Mouse (Mus musculus) embryonic stem cell, embryonic (primary cell): Measurements from ENCODE around the gene 1500011B03Rik.

Experiments
- CTCF ChIA-PET, 4 experiments: fragments of 300-600 bp in 2 of 4; fragments of 350-600 bp in 2 of 4; sonication (Branson Sonifier 250); formaldehyde crosslinking; loops; one replicate each; lab custom pipeline; 2022; ENCODE audit warnings: inconsistent platforms in 2 of 4; lab: Charles Lee
- POLR2A ChIA-PET, 4 experiments: fragments of 300-600 bp in 2 of 4; fragments of 350-600 bp in 2 of 4; sonication (Branson Sonifier 250); formaldehyde crosslinking; loops; one replicate each; lab custom pipeline; 2022; ENCODE audit warnings: antibody characterized with exemption in 4 of 4, inconsistent platforms in 1 of 4; lab: Charles Lee

The 1500011B03Rik gene

GRCm38 (mm10) chr5:114803231-114803630 lies 20.0 kb downstream of the 1500011B03Rik start:
- POLR2A ChIA-PET = interaction anchor here in 2 of 4 experiments (0.7 to 6.1 kb wide), 11 partner anchors 9 to 104 kb away, joined by 3 to 48 read pairs (median 4); partner anchors contain the start of genes Ankrd13a (in 1 of the 2) and Git2 (in 1 of the 2)
- CTCF ChIA-PET = no interaction called here

DNA sequence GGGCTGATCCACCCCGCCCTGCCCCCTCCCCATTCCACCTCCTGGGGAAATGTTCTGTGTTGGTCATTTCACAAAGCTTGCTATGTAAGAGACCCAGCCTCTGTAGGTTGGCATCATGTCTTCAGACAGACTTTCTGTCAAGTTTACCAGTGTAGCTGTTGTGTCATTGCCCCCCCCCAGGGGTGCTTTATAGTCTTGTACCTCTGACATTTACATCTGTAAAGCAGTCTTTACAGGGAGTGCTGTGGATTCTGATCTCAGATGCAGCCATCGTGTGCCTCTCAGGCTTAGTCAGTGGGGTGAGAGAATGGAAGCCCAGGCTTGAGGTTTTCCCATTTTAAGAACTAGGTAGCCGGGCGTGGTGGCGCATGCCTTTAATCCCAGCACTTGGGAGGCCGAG lies 21.4 kb downstream of the 1500011B03Rik start:
- ChIA-PET POLR2A (interaction anchor here (0.6 to 6.1 kb wide), 32 partner anchors 9 to 210 kb away, joined by 3 to 48 read pairs (median 5); partner anchors contain the start of genes Git2 (in 3 of the 4) and Ankrd13a (in 2 of the 4)), CTCF (interaction anchor here in 2 of 4 experiments (0.6 to 1.8 kb wide), 8 partner anchors 16 to 493 kb away, joined by 3 to 10 read pairs (median 6); partner anchors contain the start of gene Oasl2 (in 1 of the 2))

GRCm38 (mm10) chr5:114801049-114801448 lies 22.2 kb downstream of the 1500011B03Rik start:
- ChIA-PET CTCF (interaction anchor here in 2 of 4 experiments (0.6 to 1.8 kb wide), 5 partner anchors 25 to 664 kb away, joined by 3 to 4 read pairs (median 3); no protein-coding TSS in a partner anchor), POLR2A (interaction anchor here (0.5 to 6.1 kb wide), 40 partner anchors 8 to 500 kb away, joined by 3 to 48 read pairs (median 5); partner anchors contain the start of genes Git2 (in 3 of the 4), Ankrd13a (in 2 of the 4), 2210016L21Rik (in 1 of the 4) and Dynll1 (in 1 of the 4))

DNA sequence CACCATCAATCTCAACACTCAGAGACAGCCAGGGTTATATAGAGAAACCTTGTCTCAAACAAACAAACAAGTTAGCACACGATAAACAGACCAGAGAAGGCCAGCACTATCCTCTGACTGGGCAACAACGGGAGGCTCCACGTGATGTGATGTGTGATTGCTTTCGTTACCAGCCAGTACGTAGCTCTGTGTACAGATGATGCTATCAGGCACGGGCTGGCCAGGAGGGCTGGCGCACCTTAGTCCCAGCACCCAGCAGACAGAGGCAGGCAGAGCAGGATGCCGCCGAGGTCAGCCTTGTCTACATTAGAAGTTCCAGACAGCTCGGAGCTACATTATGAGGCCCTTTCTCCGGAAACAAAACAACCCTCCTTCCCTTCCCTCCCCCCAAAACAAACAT lies 23.4 kb downstream of the 1500011B03Rik start:
- ChIA-PET CTCF (interaction anchor here in 2 of 4 experiments (0.5 to 1.8 kb wide), 2 partner anchors 26 to 581 kb away, joined by 4 read pairs; no protein-coding TSS in a partner anchor), POLR2A (interaction anchor here in 2 of 4 experiments (1.0 to 6.1 kb wide), 14 partner anchors 7 to 98 kb away, joined by 3 to 48 read pairs (median 7); partner anchors contain the start of genes Ankrd13a (in 2 of the 2) and Git2 (in 2 of the 2))

DNA sequence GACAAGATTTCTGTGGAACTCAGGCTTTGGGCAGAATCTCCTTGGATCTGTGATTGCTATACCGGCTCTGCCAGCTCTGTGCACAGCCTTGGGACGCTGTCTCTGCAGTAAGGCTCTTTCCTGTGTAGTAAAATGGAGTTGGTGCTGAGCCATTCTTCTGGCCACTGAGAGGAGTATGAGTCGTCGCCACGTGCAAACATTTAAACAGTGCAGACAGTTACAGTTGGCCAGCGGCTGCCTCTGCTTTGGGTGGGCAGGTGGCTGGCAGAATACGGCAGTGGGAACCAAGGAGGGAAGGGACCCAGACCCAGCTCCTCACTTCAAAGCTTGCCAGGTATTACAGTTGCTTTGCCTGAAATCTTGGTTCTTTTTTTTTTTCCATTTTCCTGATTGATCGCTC lies 26.0 kb downstream of the 1500011B03Rik start:
- ChIA-PET POLR2A (interaction anchor here in 3 of 4 experiments (0.6 to 6.1 kb wide), 19 partner anchors 7 to 597 kb away, joined by 3 to 39 read pairs (median 4); partner anchors contain the start of genes Git2 (in 2 of the 3) and Ankrd13a (in 1 of the 3)), CTCF (interaction anchor here in 1 of 4 experiments (0.7 to 0.9 kb wide), 2 partner anchors 94 to 1132 kb away, joined by 3 read pairs; no protein-coding TSS in a partner anchor)

DNA sequence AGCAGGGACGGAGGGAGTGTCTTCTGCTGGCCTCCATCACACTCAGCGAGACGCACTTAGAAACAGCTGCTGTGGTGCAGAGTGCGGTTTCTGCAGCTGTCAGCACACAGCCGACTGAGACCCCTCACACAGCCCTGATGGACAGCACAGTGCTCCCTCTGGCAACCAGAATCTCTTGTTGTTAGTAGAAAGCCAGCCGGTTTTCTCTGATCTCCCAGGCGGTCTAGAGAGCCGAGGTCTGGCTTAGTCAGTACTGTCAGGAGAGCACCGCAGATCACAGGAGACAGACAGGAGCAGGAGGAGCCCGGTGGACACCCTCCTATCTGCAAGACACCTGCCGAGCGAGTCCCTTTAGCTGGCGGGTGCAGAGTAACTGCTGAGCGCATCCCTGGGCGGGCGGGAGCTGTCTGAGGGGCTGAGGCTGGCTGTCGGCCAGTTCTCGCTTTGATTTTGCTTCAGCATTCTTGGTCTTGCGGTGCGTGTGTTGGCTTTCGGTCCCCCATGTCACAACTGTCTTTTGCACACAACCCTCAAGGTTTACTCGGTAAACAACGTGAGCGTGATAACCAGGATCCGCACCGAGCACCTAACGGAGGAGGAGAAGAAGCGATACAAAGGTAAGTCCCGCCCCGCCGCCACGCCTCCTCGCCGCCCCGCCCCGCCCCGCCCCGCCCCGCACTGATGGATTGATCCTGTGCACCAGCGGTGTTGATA lies 26.8 kb downstream of the 1500011B03Rik start:
- ChIA-PET POLR2A (interaction anchor here in 3 of 4 experiments (0.6 to 6.1 kb wide), 20 partner anchors 8 to 154 kb away, joined by 3 to 39 read pairs (median 4); partner anchors contain the start of genes Ankrd13a (in 2 of the 3) and Git2 (in 2 of the 3)), CTCF (interaction anchor here in 2 of 4 experiments (0.5 to 1.2 kb wide), 2 partner anchors 33 to 95 kb away, joined by 3 read pairs; no protein-coding TSS in a partner anchor)

DNA sequence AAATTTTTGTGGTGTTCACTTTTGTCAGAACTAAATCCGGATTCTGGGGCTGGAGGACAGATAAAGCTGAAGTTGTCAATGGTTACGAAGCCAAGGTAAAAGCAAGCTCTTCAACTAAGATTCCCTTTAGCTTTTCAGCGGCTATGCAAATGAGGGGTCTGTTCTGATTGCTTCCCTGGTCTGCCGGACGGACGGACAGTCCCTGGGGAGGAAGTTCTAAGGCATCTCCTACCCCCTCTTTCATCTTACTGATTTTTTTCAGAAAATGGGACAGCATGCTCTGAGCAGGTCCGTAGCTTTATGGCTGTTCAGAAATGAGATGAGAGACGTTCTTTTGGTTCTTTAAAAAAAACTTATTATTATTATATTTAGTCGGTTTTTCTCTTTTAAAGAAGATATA lies 27.6 kb downstream of the 1500011B03Rik start:
- POLR2A ChIA-PET = interaction anchor here in 3 of 4 experiments (0.5 to 6.2 kb wide), 20 partner anchors 7 to 586 kb away, joined by 3 to 39 read pairs (median 4); partner anchors contain the start of genes Ankrd13a (in 2 of the 3), Git2 (in 2 of the 3) and Fam222a (in 1 of the 3)
- CTCF ChIA-PET = interaction anchor here in 3 of 4 experiments (0.5 to 1.4 kb wide), 3 partner anchors 9 to 94 kb away, joined by 3 to 4 read pairs (median 3); no protein-coding TSS in a partner anchor

DNA sequence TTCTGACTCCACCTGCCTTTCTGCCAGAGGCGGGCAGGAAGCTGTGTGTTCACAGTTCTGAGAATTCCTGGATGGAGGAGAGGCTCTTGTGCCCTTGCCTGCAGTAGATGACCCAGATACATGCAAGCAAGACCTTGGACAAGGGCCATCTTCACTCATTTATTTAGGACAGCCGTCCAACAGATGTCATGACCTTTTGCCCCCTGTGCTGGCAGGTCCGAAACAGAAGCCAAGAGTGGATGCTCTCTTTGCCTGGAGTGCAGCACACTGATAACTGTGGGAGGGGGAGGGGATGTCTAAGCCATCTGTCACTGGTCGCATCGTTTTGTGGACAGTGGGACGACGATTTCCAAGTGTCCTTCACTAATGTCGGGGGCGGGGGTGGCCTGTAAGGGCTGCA lies 28.0 kb downstream of the 1500011B03Rik start:
- CTCF ChIA-PET = interaction anchor here in 3 of 4 experiments (0.5 to 1.4 kb wide), 4 partner anchors 9 to 416 kb away, joined by 3 to 6 read pairs (median 5); no protein-coding TSS in a partner anchor

DNA sequence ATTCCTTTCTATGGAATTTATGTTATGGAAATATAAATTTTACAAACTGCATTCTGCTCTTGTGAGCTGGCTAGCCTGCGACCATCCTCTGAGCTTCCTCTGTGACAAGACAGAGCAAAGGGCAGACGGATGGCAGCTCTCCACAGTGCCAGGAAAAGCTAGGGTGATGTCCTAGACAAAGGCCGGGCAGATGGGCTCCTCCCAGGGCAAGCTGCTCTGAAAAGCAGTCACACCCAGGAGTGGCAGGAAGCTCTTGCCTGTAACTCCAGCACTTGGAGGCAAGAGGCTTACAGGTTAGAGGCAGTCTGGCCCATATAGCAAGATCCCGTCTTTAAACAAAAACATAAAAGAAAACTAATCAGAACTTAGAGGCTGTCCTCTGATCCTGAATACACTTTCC lies 28.7 kb downstream of the 1500011B03Rik start:
- POLR2A ChIA-PET = interaction anchor here in 3 of 4 experiments (0.6 to 6.2 kb wide), 24 partner anchors 8 to 401 kb away, joined by 3 to 39 read pairs (median 4); partner anchors contain the start of genes Ankrd13a (in 2 of the 3) and Git2 (in 2 of the 3)
- CTCF ChIA-PET = interaction anchor here in 3 of 4 experiments (0.5 to 1.4 kb wide), 4 partner anchors 9 to 417 kb away, joined by 3 to 6 read pairs (median 5); no protein-coding TSS in a partner anchor

More for the DNA sequence above, 28.0 kb downstream of the 1500011B03Rik start:
- POLR2A ChIA-PET = interaction anchor here in 2 of 4 experiments (0.6 to 6.2 kb wide), 24 partner anchors 7 to 227 kb away, joined by 3 to 39 read pairs (median 4); partner anchors contain the start of genes Ankrd13a (in 2 of the 2), Git2 (in 2 of the 2) and Fam222a (in 1 of the 2)

GRCm38 (mm10) chr5:114793317-114793716 lies 30.0 kb downstream of the 1500011B03Rik start:
- CTCF ChIA-PET = interaction anchor here in 2 of 4 experiments (0.6 kb wide), 2 partner anchors 206 to 640 kb away, joined by 3 to 5 read pairs; no protein-coding TSS in a partner anchor
- POLR2A ChIA-PET = interaction anchor here in 3 of 4 experiments (0.6 to 6.2 kb wide), 22 partner anchors 8 to 359 kb away, joined by 3 to 39 read pairs (median 5); partner anchors contain the start of genes Ankrd13a (in 3 of the 3), Git2 (in 3 of the 3) and Oasl2 (in 1 of the 3)

DNA sequence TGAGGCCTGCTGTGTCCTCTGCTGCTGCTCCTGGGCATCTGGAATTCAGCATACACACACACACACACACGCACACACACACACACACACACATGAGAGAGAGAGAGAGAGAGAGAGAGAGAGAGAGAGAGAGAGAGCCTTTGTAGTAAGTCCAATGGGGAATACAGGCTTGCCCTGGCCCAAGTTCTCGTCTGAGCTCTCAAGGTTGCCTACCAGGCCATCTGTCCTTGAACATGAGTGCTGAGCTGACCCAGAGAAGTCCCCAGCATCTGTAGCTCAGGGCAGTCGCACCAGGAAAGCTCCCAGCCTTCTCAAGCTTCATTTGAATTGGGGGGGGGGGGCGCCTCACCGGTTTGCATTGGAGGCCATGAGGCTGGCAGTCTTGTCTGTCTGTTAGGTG lies 38.1 kb downstream of the 1500011B03Rik start:
- ChIA-PET CTCF (interaction anchor here (0.5 to 0.7 kb wide), 11 partner anchors 10 to 929 kb away, joined by 3 to 6 read pairs (median 3); no protein-coding TSS in a partner anchor), POLR2A (interaction anchor here (0.5 to 6.0 kb wide), 24 partner anchors 8 to 505 kb away, joined by 3 to 47 read pairs (median 5); partner anchors contain the start of genes Ankrd13a (in 2 of the 4) and Git2 (in 2 of the 4))

DNA sequence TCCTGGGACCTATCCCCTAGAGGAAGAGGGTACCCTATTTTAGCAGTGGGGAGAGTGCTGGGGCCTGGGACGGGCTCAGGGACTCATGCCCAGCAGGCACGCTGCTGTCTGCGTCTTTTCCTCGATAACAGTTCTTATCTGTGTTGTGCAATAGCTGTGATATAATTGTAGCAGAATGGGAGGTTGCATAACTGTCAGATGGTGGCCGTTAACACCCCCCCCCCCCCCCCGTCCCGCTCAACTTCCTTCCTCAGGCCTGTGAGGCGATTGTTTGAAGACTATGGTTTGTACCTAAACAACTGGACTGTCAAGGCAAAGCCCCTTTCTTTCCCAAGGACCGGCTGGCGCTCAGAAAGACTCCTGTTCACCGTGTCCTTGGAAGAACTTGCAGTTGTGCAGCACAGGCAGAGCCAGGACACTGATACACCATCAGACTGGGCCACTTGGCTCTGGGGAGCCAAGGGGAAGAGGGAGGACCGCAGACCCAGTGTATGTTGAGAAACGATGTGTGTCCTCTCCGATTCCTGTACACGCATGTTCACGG lies 38.6 kb downstream of the 1500011B03Rik start:
- ChIA-PET POLR2A (interaction anchor here in 3 of 4 experiments (0.5 to 6.0 kb wide), 16 partner anchors 9 to 505 kb away, joined by 3 to 47 read pairs (median 5); partner anchors contain the start of genes Ankrd13a (in 1 of the 3) and Git2 (in 1 of the 3)), CTCF (interaction anchor here (0.6 to 0.7 kb wide), 8 partner anchors 10 to 929 kb away, joined by 3 to 11 read pairs (median 4); no protein-coding TSS in a partner anchor)

DNA sequence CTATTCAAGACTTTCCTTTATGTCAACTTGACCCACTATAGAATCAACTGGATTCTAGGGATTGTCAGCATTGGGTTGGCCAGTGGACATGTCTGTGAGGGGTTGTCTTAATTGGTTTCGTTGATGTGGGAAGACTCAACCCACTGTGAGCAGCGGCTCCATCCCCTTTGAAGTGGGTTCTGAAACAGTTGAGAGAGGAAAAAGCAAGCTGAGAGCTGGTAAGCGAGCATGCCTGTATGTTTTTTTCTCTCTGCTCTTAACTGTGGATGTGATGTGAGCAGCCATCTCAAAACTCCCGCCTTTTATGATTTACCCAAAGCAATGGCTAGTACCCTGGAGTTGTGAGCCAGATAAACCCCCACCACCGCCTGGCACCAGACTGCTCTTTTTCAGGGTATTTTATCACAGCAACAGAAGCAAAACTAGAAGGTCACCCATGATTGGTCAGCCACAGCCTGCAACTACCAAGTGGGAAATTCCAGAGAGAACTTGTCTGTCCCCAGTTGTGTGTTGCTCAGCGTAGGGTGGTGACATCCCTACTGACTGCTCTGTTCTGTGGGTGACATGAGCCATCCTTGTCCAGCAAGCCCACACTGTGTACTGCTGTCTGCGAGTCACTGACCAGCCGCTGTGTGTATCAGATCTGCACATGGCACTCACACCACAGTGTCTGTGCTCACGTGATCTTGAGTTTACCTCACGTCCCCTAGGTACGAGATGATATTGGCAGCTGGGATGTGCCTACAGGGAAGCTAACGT lies 39.7 kb downstream of the 1500011B03Rik start:
- ChIA-PET POLR2A (interaction anchor here in 2 of 4 experiments (0.7 to 2.8 kb wide), 6 partner anchors 9 to 90 kb away, joined by 3 to 20 read pairs (median 4); partner anchors contain the start of gene Ankrd13a (in 1 of the 2)), CTCF (interaction anchor here in 1 of 4 experiments (0.5 kb wide), 1 partner anchor 8 kb away, joined by 4 read pairs; no protein-coding TSS in a partner anchor)

- ChIA-PET POLR2A (interaction anchor here in 2 of 4 experiments (0.7 to 2.8 kb wide), 7 partner anchors 9 to 43 kb away, joined by 3 to 20 read pairs (median 5); partner anchors contain the start of gene Ankrd13a (in 1 of the 2)), CTCF (interaction anchor here in 1 of 4 experiments (0.5 to 0.6 kb wide), 2 partner anchors 9 to 337 kb away, joined by 4 to 6 read pairs; no protein-coding TSS in a partner anchor)
Measured at GRCm38 (mm10) chr5:114782991-114783390, 40.3 kb downstream of the 1500011B03Rik start.

DNA sequence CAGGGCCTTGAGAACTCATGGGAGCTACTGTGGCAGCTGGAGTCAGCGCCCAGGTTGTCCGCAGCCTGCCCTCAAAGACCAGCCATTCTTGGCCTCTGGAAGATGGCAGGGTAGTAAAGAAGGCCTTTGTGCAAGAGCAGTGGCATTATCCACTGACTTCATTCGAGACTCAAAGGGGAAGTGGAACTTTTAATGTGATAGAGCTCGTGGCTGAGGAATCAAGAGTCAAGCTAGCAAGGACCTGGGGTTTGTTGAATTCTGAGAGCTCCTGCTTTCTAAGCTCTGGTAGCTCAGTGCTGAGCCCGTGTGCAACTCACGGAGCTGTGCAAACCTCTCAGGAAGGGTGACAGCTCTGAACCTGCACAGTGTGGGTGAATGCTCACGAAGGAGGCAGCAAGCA lies 42.4 kb downstream of the 1500011B03Rik start:
- CTCF ChIA-PET = interaction anchor here in 1 of 4 experiments (1.6 kb wide), 1 partner anchor 24 kb away, joined by 5 read pairs; no protein-coding TSS in a partner anchor

More for the DNA sequence above, 42.4 kb downstream of the 1500011B03Rik start:
- POLR2A ChIA-PET = interaction anchor here (0.6 to 2.8 kb wide), 20 partner anchors 9 to 590 kb away, joined by 3 to 20 read pairs (median 3); partner anchors contain the start of gene 2210016L21Rik (in 1 of the 4)
